Mouse (Mus musculus): ENCODE measurements around the gene Rmdn3. TPM values are rescaled to one million over a fixed set of nuclear protein-coding genes. Genes with fewer than 3 reads are reported as not detected.
A peak's percentile ranks its signal among the peaks of the same experiment; 100 is the strongest.

The Rmdn3 gene
- polyA plus RNA-seq, 1 experiment from 2014 or later: 44.2 TPM

DNA sequence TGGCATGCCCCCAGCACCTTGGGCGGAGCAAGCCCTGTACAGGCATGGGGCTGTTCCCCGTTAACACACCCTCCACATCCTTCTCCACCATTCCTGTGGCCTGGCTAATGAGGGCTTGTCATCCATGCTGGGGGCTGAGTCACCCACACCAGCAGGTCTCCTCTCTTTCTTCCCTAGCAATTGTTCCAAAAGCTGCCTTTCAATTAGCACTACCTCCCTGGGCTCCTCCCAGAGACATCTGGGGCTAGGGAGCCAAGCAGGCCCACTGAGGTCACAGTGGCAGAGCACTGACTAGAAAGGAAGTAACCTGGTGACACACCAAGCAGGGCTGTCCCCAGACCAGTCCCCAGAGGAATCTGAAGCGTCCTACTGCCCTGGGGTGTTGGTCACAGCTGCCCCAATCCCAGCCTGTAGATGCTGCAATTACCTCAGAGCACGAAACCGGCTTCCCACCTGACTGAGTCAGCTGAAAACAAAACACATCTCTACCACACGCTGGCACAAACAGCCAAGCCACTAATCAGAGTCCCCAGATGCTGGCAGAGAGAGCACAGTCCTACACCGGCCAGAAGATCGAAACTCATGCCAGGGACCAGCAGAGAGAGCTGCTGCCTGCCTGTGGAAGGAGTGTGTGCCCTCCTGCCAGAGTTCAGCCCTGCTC lies 17.3 kb upstream of the Rmdn3 start, which contains the start of gene Gm14137:
Gm14137 (plus strand) TSS at position 519 of the 661 bp plus-strand sequence.
- H3K4me1 ChIP-seq (ENCODE audit: control insufficient read depth, insufficient read depth, low read length): no peaks in the 10 kb centered on the region; the same call in 1 of the 2 replicates
- DNase-seq (ENCODE audit: low spot score) (no peak), ATAC-seq (replicated peaks; ENCODE audit: insufficient number of reproducible peaks, low FRiP score, low TSS enrichment, low read depth) (no peak)
- H3K27me3 ChIP-seq (ENCODE audit: control insufficient read depth, insufficient read depth, low read length): no peaks in the 10 kb centered on the region
- no peak within 1 kb of the TSS for H3K4me2 ChIP-seq (ENCODE audit: low read depth, low read length)
- H3K9ac ChIP-seq (replicated peaks; ENCODE audit: low read length): no peak within 1 kb of the TSS
- no peaks in the 10 kb centered on the region for H3K9me3 ChIP-seq (replicated peaks; ENCODE audit: control insufficient read depth, low read length)
- 37% methylated on average over 8 of the region's 8 CpGs for WGBS
- H3K36me3 ChIP-seq (replicated peaks; ENCODE audit: control insufficient read depth, insufficient read depth, low read depth, low read length): no peaks in the 10 kb centered on the region
- no peak within 1 kb of the TSS for H3K27ac ChIP-seq (replicated peaks; ENCODE audit: low read depth, low read length)
- no peak within 1 kb of the TSS for H3K4me3 ChIP-seq (ENCODE audit: low read depth, low read length)

DNA sequence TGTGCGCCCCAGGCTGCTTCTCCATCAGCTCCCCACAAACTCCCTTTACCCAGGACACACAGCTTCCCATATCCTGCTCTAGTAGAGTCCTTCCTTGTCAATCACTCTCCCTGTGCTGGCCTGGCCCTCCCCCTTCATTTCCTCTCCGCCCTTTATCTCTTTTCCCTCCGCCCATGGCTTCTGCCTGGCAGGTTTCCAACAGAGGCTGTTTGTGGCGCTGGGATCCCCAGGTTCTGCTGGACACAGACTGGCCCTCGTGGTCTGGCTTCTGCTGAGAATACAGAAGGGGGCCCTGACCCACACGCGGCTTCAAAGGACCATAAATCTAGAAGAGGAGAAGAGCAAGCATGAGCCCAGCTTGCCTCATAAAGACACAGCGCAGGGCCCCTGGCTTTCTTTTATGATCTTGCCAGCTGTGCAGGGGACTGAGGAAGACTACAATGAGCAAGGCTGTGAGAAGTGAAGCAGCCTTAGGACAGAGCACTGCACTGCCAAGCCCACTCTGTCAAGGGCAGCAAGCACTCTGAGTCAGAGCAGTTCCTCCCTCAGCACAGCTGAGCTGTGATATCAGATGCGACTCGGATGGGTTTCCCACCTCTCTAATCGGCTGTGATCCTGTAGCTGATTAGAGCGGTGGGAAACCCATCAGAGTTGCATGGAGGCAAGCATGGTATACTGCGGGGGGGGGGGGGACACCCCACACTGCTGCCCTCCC lies 16.2 kb upstream of the Rmdn3 start:
- no peaks in the 10 kb centered on the region for H3K36me3 ChIP-seq (replicated peaks; ENCODE audit: control insufficient read depth, insufficient read depth, low read depth, low read length)
- H3K4me1 ChIP-seq (ENCODE audit: control insufficient read depth, insufficient read depth, low read length): no peaks in the 10 kb centered on the region; the same call in 1 of the 2 replicates
- H3K9ac ChIP-seq (replicated peaks; ENCODE audit: low read length): 0 out of 2 replicates have a peak overlapping the region, but pooled peaks have one; percentile 18
- no peaks in the 10 kb centered on the region for H3K9me3 ChIP-seq (replicated peaks; ENCODE audit: control insufficient read depth, low read length)
- H3K27me3 ChIP-seq (ENCODE audit: control insufficient read depth, insufficient read depth, low read length): peaks cover 2% of the 10 kb centered on the region; the same call in 1 of the 2 replicates
- H3K4me3 ChIP-seq (ENCODE audit: low read depth, low read length): no peak overlapping the region
- no peak overlapping the region for H3K27ac ChIP-seq (replicated peaks; ENCODE audit: low read depth, low read length)
- ATAC-seq (replicated peaks; ENCODE audit: insufficient number of reproducible peaks, low FRiP score, low TSS enrichment, low read depth): no peak
- 34% methylated on average over 13 of the region's 13 CpGs for WGBS
- H3K4me2 ChIP-seq (ENCODE audit: low read depth, low read length): no peak overlapping the region
- DNase-seq (ENCODE audit: low spot score): no peak

GRCm38 (mm10) chr2:119172446-119172845 lies 15.6 kb upstream of the Rmdn3 start:
- H3K9me3 ChIP-seq (replicated peaks; ENCODE audit: control insufficient read depth, low read length): no peaks in the 10 kb centered on the region
- peaks cover 3% of the 10 kb centered on the region for H3K4me1 ChIP-seq (ENCODE audit: control insufficient read depth, insufficient read depth, low read length)
- no peak overlapping the region for H3K4me3 ChIP-seq (ENCODE audit: low read depth, low read length)
- ATAC-seq (replicated peaks; ENCODE audit: insufficient number of reproducible peaks, low FRiP score, low TSS enrichment, low read depth) (no peak), DNase-seq (ENCODE audit: low spot score) (no peak)
- peaks cover 3% of the 10 kb centered on the region; the same call in 1 of the 2 replicates for H3K27me3 ChIP-seq (ENCODE audit: control insufficient read depth, insufficient read depth, low read length)
- no peaks in the 10 kb centered on the region for H3K36me3 ChIP-seq (replicated peaks; ENCODE audit: control insufficient read depth, insufficient read depth, low read depth, low read length)
- H3K9ac ChIP-seq (replicated peaks; ENCODE audit: low read length): no peak overlapping the region
- H3K4me2 ChIP-seq (ENCODE audit: low read depth, low read length): no peak overlapping the region
- WGBS: 78% methylated on average over 7 of the region's 7 CpGs
- H3K27ac ChIP-seq (replicated peaks; ENCODE audit: low read depth, low read length): no peak overlapping the region

GRCm38 (mm10) chr2:119171574-119171973 lies 14.7 kb upstream of the Rmdn3 start:
- no peak overlapping the region for H3K4me3 ChIP-seq (ENCODE audit: low read depth, low read length)
- H3K27me3 ChIP-seq (ENCODE audit: control insufficient read depth, insufficient read depth, low read length): peaks cover 6% of the 10 kb centered on the region
- 0 out of 2 replicates have a peak overlapping the region, but pooled peaks have one; percentile 6 for H3K9ac ChIP-seq (replicated peaks; ENCODE audit: low read length)
- ATAC-seq (replicated peaks; ENCODE audit: insufficient number of reproducible peaks, low FRiP score, low TSS enrichment, low read depth) (no peak), DNase-seq (ENCODE audit: low spot score) (no peak)
- H3K36me3 ChIP-seq (replicated peaks; ENCODE audit: control insufficient read depth, insufficient read depth, low read depth, low read length): no peaks in the 10 kb centered on the region
- H3K4me1 ChIP-seq (ENCODE audit: control insufficient read depth, insufficient read depth, low read length): peaks cover 5% of the 10 kb centered on the region
- H3K4me2 ChIP-seq (ENCODE audit: low read depth, low read length): no peak overlapping the region
- no peaks in the 10 kb centered on the region for H3K9me3 ChIP-seq (replicated peaks; ENCODE audit: control insufficient read depth, low read length)
- H3K27ac ChIP-seq (replicated peaks; ENCODE audit: low read depth, low read length): no peak overlapping the region
- 74% methylated on average over 8 of the region's 8 CpGs for WGBS

DNA sequence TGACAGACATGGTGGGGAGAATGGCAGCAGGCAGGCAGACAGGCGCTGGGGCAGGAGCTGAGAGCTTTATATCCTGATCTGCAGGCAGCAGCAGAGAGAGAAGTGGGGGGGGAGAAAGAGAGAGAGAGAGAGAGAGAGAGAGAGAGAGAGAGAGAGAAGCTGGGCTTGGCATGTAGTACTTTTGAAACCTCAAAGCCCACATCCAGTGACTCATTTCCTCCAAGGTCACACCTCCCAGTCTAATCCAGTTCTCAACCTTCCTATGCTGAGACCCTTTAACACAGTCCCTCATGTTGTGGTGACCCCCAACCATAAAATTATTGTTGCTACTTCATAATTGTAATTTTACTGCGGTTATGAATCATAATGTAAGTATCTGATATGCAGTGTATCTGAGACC lies 13.4 kb upstream of the Rmdn3 start:
- H3K4me2 ChIP-seq (ENCODE audit: low read depth, low read length): no peak overlapping the region
- no peak for ATAC-seq (replicated peaks; ENCODE audit: insufficient number of reproducible peaks, low FRiP score, low TSS enrichment, low read depth)
- no peak overlapping the region for H3K9ac ChIP-seq (replicated peaks; ENCODE audit: low read length)
- H3K27ac ChIP-seq (replicated peaks; ENCODE audit: low read depth, low read length): no peak overlapping the region
- H3K4me3 ChIP-seq (ENCODE audit: low read depth, low read length): no peak overlapping the region
- H3K36me3 ChIP-seq (replicated peaks; ENCODE audit: control insufficient read depth, insufficient read depth, low read depth, low read length): no peaks in the 10 kb centered on the region
- 79% methylated on average over 2 of the region's 2 CpGs for WGBS
- H3K9me3 ChIP-seq (replicated peaks; ENCODE audit: control insufficient read depth, low read length): no peaks in the 10 kb centered on the region
- DNase-seq (ENCODE audit: low spot score): no peak
- H3K4me1 ChIP-seq (ENCODE audit: control insufficient read depth, insufficient read depth, low read length): peaks cover 5% of the 10 kb centered on the region
- peaks cover 6% of the 10 kb centered on the region for H3K27me3 ChIP-seq (ENCODE audit: control insufficient read depth, insufficient read depth, low read length)

GRCm38 (mm10) chr2:119167866-119168256 lies 11.0 kb upstream of the Rmdn3 start:
- H3K27ac ChIP-seq (replicated peaks; ENCODE audit: low read depth, low read length): no peak overlapping the region
- no peak for DNase-seq (ENCODE audit: low spot score)

DNA sequence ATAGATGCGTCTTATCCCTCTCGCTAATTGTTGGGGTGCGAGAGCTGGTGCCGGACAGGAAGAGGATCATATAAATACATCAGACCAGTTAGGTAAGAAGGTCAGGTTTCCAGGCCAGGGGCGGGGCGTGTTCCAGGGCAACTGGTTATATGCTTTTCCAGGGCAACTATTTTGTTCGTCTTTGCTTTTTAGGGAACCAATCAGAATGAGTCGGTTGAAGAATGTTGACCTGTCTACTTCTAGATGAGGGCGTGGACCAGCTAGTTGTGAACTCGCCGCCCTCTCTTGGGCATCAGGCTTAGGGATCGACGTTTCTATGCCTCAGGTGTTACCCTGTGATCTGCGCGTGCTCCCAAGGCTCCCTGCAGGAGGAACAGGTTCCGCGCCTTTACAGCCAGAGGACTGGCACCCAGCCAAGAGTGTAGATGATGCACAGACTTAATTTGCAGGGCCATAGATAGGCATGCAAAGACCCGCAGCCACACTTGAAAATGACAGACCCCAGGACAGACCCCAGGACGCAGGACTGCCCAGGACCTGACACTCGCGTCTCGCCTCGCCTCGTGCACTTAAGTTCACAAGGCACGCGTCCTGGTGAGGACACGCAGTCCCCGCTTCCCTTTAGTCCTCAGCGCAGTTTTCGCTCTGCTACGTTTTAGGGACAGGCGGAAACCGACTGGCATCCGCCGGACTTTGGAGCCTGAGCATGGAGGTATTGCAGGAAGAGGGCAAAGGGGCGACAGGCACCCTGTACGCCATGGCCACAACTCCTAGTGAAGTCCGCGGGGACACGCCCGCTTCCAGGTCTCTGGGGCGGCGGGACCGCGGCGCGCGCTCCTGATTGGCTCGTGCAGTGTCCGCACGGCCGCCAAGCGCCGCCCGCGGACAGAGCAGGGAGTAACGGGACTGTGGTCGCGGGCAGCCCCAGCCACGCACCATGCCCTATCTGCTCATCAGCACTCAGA lies 10.3 kb upstream of the Rmdn3 start, which contains the start of gene Gchfr:
Gchfr (plus strand) TSS at position 873 of the 965 bp plus-strand sequence.
- H3K9ac ChIP-seq (replicated peaks; ENCODE audit: low read length): peak within 1 kb of the TSS; percentile 30
- DNase-seq (ENCODE audit: low spot score): peak; percentile 70
- peaks cover 5% of the 10 kb centered on the region; the same call in 1 of the 2 replicates for H3K4me1 ChIP-seq (ENCODE audit: control insufficient read depth, insufficient read depth, low read length)
- H3K27me3 ChIP-seq (ENCODE audit: control insufficient read depth, insufficient read depth, low read length): peaks cover 6% of the 10 kb centered on the region
- ATAC-seq (replicated peaks; ENCODE audit: insufficient number of reproducible peaks, low FRiP score, low TSS enrichment, low read depth): peak; percentile 66
- H3K36me3 ChIP-seq (replicated peaks; ENCODE audit: control insufficient read depth, insufficient read depth, low read depth, low read length): no peaks in the 10 kb centered on the region
- peak within 1 kb of the TSS; percentile 99 for H3K4me2 ChIP-seq (ENCODE audit: low read depth, low read length)
- WGBS: under 1% methylated on average over 60 of the region's 60 CpGs
- H3K4me3 ChIP-seq (ENCODE audit: low read depth, low read length): peak within 1 kb of the TSS; percentile 51
- no peaks in the 10 kb centered on the region for H3K9me3 ChIP-seq (replicated peaks; ENCODE audit: control insufficient read depth, low read length)
- H3K27ac ChIP-seq (replicated peaks; ENCODE audit: low read depth, low read length): no peak within 1 kb of the TSS

More at GRCm38 (mm10) chr2:119167866-119168256, 11.0 kb upstream of the Rmdn3 start:
- H3K4me1 ChIP-seq (ENCODE audit: control insufficient read depth, insufficient read depth, low read length): peaks cover 5% of the 10 kb centered on the region
- peak overlapping the region; percentile 51 for H3K4me3 ChIP-seq (ENCODE audit: low read depth, low read length)
- no peaks in the 10 kb centered on the region for H3K9me3 ChIP-seq (replicated peaks; ENCODE audit: control insufficient read depth, low read length)
- no peaks in the 10 kb centered on the region for H3K36me3 ChIP-seq (replicated peaks; ENCODE audit: control insufficient read depth, insufficient read depth, low read depth, low read length)
- no peak for ATAC-seq (replicated peaks; ENCODE audit: insufficient number of reproducible peaks, low FRiP score, low TSS enrichment, low read depth)
- peak overlapping the region; percentile 30 for H3K9ac ChIP-seq (replicated peaks; ENCODE audit: low read length)
- peaks cover 6% of the 10 kb centered on the region for H3K27me3 ChIP-seq (ENCODE audit: control insufficient read depth, insufficient read depth, low read length)
- H3K4me2 ChIP-seq (ENCODE audit: low read depth, low read length): peak overlapping the region; percentile 99
- WGBS: 1% methylated on average over 26 of the region's 26 CpGs

Data from embryonic facial prominence, embryonic 11.5 days (tissue).